Mouse (Mus musculus): ENCODE results near the gene Fto.

Gene Fto

GRCm38 (mm10) chr8:91557041-91557587 lies 243.8 kb downstream of the Fto start:
- no peak for DNase-seq (ENCODE audit: extremely low read depth, low read depth)

- no peak for DNase-seq (ENCODE audit: extremely low read depth, low read depth)
These were observed 245.1 kb downstream of the Fto start for GRCm38 (mm10) chr8:91558408-91558807.

- DNase-seq (ENCODE audit: extremely low read depth, low read depth), result no peak
These were observed 246.8 kb downstream of the Fto start for GRCm38 (mm10) chr8:91560017-91560591.

- DNase-seq (ENCODE audit: extremely low read depth, low read depth), result no peak
These were observed 247.9 kb downstream of the Fto start for GRCm38 (mm10) chr8:91561241-91561640.

- no peak for DNase-seq (ENCODE audit: extremely low read depth, low read depth)
These were observed 249.3 kb downstream of the Fto start for GRCm38 (mm10) chr8:91562600-91562999.

GRCm38 (mm10) chr8:91563326-91563725 lies 250.0 kb downstream of the Fto start:
- DNase-seq (ENCODE audit: extremely low read depth, low read depth), result no peak

GRCm38 (mm10) chr8:91565869-91566502 lies 252.7 kb downstream of the Fto start:
- DNase-seq (ENCODE audit: extremely low read depth, low read depth), result no peak

- DNase-seq (ENCODE audit: extremely low read depth, low read depth), result no peak
These were observed 253.2 kb downstream of the Fto start for GRCm38 (mm10) chr8:91566503-91566869.

GRCm38 (mm10) chr8:91569874-91570273 lies 256.5 kb downstream of the Fto start:
- DNase-seq (ENCODE audit: extremely low read depth, low read depth), result no peak

GRCm38 (mm10) chr8:91570809-91571208 lies 257.5 kb downstream of the Fto start:
- DNase-seq (ENCODE audit: extremely low read depth, low read depth), result no peak

GRCm38 (mm10) chr8:91571978-91572377 lies 258.7 kb downstream of the Fto start:
- no peak for DNase-seq (ENCODE audit: extremely low read depth, low read depth)

GRCm38 (mm10) chr8:91572630-91573029 lies 259.3 kb downstream of the Fto start:
- DNase-seq (ENCODE audit: extremely low read depth, low read depth), result no peak

GRCm38 (mm10) chr8:91575576-91575975 lies 262.3 kb downstream of the Fto start:
- no peak for DNase-seq (ENCODE audit: extremely low read depth, low read depth)

- no peak for DNase-seq (ENCODE audit: extremely low read depth, low read depth)
These were observed 263.0 kb downstream of the Fto start for GRCm38 (mm10) chr8:91576086-91576917.

- no peak for DNase-seq (ENCODE audit: extremely low read depth, low read depth)
These were observed 263.6 kb downstream of the Fto start for GRCm38 (mm10) chr8:91576918-91577241.

GRCm38 (mm10) chr8:91577605-91578004 lies 264.3 kb downstream of the Fto start:
- peak; percentile 39 for DNase-seq (ENCODE audit: extremely low read depth, low read depth)

GRCm38 (mm10) chr8:91584620-91585415 lies 271.5 kb downstream of the Fto start:
- no peak for DNase-seq (ENCODE audit: extremely low read depth, low read depth)

- no peak for DNase-seq (ENCODE audit: extremely low read depth, low read depth)
These were observed 279.2 kb downstream of the Fto start for GRCm38 (mm10) chr8:91592436-91593105.

- no peak for DNase-seq (ENCODE audit: extremely low read depth, low read depth)
These were observed 280.0 kb downstream of the Fto start for GRCm38 (mm10) chr8:91593202-91593781.

- no peak for DNase-seq (ENCODE audit: extremely low read depth, low read depth)
These were observed 286.1 kb downstream of the Fto start for GRCm38 (mm10) chr8:91599349-91599837.
